Mouse (Mus musculus): ENCODE measurements around the gene Ccdc34.

DNA sequence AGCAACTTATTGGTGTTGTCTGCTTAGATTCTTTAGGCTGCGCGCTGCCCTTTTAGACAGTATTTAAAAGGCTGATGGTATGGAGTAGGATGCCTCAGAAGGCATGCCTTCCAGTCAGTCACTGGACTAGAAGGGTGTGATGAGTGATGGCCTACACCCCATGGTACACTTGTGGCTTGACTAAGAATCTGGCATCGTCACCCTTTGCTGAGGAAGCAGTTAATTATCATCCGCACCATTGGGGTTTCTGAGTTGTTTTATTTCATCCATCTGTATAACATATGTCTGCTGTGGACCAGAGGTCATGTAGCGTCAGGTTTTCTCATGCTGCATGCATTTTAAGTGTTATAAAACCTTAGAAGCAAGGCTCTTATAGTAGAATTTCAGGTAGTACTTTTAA, 29.7 kb upstream of the Ccdc34 start:
- no peak for TF ChIP-seq CTCF (IDR thresholded peaks at IDR 0.05; ENCODE audit: low read depth, low read length)
- TF ChIP-seq POLR2A (IDR thresholded peaks at IDR 0.05; ENCODE audit: borderline replicate concordance, low read depth, low read length), result no peak

All from bone marrow macrophage, adult 2 months (primary cell).